Mouse (Mus musculus): ENCODE data around the gene Ebf4. TPM values are rescaled to one million over a fixed set of nuclear protein-coding genes. Genes with fewer than 3 reads are reported as not detected.
"Not testable (repeated sequence)": the region's sequence is repeated elsewhere in the genome, so short reads cannot be mapped to it uniquely, and the experiment has no call there.

Gene Ebf4
- total RNA-seq, 2 experiments from 2014 or later, result 1.5 to 1.9 TPM

DNA sequence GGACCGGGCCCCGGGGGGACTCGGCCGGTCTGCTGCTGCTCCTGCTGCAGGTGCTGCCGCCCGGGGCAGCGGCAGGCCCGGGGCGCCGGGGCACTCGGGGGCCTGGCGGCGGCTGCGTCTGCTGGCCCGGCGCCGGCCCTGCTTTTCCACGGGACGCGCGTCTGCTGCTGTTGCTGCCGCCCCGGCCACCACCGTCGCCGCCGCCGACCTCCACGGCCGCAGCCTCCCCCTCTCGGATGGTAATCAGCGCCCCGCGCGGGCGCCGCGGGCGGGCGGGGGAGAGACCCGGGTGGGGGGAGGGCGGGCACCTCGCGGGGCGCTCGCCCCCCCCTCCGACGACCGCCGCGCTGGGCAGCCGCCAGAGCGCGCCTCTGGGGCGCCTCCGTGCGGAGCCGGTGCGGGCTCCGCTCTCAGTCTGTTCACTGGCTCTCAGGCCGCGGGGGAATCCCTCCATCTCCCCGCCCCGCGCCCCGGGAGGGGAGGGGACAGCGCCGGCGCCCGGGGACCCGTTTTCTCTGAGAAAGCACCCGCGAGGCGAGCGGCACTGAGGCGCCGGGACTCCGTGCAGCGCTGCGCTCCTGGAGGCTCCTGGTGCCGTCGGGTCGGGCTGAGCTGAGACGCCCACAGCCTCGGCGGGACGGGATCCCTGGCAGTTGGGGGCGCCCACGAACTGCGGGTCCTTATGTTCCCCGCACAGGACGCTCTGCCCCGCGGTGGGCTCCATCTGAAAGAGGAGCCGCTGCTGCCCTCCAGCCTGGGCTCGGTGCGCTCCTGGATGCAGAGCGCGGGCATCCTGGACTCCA lies 563 bp downstream of the Ebf4 start:
- DNase-seq, result peak; percentile 48

GRCm38 (mm10) chr2:130296134-130296745 lies 1.3 kb downstream of the Ebf4 start:
- DNase-seq, result no peak

GRCm38 (mm10) chr2:130297580-130297979 lies 2.6 kb downstream of the Ebf4 start:
- DNase-seq, result no peak

GRCm38 (mm10) chr2:130303014-130303413 lies 8.0 kb downstream of the Ebf4 start:
- no peak for DNase-seq

DNA sequence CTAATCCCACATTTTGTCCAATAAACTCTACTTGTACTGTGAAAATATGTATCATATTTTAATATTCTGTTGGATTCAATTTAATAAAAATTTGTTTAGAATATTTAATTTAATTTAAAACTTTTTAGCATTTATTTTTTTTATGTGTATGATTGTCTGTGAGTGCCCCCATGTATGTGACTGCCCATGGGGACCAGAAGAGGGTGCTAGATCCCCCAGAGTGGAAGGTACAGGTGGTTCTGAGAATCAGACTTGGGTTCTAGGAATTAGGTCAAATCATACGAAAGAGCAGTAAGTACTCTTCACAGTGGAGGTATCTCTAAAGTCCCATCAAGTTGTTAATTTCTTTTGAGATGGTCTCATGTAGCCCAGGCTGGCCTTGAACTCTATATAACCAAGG lies 32.1 kb downstream of the Ebf4 start:
- no peak for DNase-seq

- DNase-seq, result no peak
These were observed 34.5 kb downstream of the Ebf4 start for GRCm38 (mm10) chr2:130329502-130329901.

- DNase-seq, result no peak
These were observed 40.1 kb downstream of the Ebf4 start for GRCm38 (mm10) chr2:130335112-130335511.

GRCm38 (mm10) chr2:130340464-130341219 lies 45.7 kb downstream of the Ebf4 start:
- no peak for DNase-seq

- no peak for DNase-seq
These were observed 46.2 kb downstream of the Ebf4 start for GRCm38 (mm10) chr2:130341220-130341580.

- no peak for DNase-seq
These were observed 55.4 kb downstream of the Ebf4 start for GRCm38 (mm10) chr2:130350376-130350775.

DNA sequence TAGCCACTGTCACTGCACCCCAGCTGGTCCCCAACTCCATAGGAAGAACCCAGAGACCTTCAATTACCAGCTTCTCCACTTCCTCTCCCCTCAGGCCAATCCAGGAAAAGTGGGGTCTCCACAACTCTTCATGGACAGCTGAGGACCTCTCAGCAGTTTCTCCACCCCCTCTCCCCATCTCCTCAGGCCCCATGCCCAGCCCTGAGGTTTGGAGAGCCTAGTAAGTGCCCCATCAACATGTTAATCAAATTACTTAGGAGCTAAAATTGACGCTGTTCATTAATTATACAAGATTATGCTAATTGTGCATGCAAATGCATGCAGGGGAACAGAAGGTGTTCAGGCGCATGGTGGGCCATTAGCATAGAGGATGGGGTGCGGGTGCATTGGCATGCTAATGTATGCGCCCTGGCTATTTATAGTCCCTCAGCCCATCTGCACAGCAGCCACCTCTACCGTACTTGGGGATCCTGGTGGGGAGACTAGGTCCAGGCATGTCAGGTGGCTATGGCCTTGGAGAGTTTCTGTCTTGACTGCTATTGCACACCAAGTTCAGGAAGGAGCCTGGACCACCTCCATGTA lies 56.9 kb downstream of the Ebf4 start:
- DNase-seq, result no peak

DNA sequence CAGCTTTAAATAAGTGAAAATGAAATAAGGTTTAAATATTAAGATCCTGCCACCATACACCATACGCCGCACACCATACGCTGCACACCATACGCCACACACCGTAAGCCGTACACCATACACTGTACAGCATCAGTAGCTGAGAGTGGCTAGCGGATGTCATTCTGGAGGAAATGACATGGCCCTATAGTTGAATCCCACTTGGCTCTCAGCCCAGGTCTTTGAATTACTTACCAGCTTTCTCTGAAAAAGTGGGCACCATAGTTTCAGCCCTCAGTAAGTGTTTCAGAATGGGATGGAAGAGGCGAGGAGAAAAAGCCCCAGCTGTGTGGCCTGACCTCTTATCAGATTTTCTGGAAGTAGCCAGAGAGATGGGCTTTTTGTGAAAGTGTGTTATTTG lies 58.4 kb downstream of the Ebf4 start:
- DNase-seq, result no peak

DNA sequence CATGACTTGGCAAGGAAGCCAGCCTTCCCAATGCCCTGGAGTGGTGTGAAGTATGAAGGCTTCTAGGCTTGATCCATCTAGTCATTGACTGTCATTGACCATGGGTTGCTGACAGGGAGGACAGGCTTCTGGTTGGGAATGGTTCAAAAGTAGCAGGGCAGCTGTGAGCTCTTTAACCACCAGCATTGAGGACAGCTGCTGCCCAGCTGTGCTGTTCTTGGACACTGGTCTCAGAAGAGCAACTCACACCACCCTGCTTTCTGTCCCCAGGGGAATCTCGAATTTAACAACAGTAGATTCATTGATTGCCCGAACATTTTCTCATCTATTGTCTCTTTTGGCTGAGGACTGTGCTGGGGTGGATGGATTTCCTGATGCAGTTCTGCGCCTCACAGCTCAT lies 58.9 kb downstream of the Ebf4 start:
- no peak for DNase-seq

DNA sequence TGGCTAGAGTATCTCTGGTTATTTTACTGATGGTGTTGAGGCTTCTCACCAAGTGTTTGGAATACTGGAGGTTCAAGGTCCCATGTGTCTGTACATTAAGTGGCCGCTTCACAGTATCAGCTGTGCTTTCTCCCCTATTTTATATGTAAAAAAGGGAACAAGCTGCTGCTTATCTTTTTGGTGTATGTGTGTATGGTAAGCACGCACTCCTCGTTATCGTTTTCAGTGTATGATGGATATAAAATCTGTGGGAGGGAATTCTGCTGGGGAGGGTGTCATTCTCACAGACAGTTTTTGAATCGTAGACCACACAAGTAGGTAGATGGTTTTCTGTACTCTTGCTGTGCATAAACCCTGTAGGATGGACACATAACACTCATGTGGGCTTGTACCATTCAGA lies 62.6 kb downstream of the Ebf4 start:
- no peak for DNase-seq

DNA sequence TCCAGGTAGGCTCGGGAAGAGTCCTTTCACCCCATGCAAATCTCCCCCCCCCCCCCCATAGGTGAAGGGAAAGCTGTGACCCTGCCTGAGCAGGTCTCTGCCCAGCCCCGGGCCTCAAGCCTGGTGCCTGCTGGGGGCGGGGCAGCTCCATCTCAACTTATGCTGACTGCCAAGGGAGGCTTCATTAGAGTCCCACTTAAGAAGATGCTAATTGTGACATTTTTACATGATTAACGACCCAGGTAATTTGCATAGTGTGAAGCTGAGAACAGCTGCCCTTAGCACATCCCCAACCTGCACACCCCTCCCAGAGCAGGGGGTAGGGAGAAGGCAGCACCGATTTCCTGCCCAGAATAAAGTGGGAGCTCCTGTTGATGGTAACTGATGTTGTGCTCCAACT lies 63.9 kb downstream of the Ebf4 start:
- DNase-seq, result no peak

DNA sequence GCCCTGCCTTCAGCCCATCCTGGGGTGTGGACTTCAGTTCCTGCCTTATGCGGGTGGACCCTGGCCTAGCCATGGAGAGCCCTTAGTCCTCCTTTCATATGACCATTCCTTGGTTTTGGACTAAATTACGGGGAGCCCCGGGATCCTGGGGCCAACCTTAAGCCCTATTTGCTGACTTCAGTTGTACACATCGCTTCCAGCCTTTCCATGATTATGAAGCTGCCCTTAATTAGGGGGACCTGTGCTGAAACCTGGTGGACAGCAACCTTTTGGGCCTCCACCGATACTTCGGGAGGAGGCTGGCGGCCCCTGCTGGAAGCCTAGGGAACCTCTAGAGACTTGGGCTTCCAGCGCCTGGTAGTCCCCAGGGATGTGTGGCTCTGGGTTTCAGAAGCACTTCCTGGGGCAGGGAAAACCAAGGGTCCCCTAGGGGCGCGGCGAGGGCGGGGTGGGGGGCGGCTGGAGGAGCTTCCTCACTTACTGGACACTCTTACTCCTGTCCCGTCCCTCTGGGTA lies 67.6 kb downstream of the Ebf4 start:
- peak; percentile 64 for DNase-seq

DNA sequence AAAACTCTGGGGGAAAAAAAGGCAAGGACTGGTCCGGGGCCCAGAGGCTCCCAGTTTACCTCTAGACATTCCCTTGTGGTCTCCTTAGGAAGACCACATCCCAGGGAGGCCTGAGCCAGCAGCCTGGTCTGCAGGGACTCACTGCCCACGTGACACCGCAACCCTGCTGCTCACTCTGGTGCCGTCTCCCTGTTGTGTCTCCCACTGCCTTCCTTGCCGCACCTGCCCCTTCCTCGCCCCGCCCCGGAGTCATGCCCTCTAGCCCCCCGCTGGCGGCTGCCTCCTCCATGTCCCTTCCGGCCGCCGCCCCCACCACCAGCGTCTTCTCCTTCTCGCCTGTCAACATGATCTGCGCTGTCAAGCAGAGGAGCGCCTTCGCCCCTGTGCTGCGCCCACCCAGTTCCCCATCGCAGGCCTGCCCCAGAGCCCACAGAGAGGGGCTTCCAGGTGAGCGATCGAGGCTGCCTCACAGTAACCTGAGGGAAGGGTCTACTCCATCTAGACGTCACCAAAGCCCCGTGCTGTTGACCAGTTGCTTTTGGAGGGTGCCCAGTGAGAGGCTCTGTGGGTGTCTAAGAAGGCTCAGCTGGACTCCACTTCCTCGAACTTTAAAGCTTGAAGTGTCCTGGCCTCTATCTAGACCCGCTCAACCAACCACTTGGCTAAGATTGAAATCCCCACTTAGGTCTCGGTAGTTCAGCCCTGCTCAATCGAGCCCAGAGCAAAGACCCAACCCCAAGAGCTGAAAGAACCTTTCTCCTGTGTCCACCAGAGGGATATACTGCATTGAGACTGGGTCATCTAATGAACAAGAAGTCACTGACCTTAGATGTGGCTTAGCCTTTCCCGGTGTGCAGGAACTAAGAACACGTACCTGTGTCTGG lies 70.5 kb downstream of the Ebf4 start:
- peak; percentile 13 for DNase-seq

DNA sequence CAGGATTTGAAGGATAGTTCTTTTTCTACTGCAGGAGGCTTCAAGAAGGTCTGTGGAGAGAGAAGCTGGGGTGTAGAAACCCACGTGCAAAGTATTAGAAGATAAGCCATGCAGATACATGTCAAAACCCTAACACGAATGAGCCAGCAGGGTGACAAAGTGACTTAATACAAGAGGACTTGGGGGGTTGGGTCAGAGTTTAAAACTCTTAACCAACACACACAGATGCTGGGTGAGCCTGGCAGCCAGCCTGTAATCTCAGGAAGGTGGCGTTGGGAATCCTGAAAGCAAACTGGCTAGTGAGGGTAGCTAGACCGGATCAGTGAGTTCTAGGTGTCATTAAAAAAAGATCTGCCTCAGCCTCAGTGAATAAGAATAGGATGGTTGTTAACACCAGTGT lies 72.4 kb downstream of the Ebf4 start:
- no peak for DNase-seq

DNA sequence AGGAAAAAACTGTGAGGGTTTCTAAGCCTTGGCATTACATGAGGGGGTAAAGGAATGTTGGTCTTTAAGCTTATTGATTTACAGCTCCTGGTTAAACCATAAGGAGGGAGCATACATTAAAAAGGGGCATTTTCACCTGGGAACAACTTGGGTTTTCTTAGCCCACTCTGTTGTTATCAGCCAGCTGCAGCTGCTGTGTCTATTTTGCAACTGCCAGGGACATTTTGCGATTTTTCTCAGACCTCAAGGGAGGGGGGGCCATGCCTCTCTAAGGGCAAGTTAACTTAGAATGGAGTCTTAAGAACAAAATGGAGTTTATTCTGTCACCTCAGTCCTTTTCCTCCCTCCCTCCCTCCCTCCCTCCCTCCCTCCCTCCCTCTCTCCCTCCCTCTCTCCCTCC lies 78.1 kb downstream of the Ebf4 start:
- DNase-seq, result not testable (repeated sequence)

- DNase-seq, result no peak
These were observed 80.0 kb downstream of the Ebf4 start for GRCm38 (mm10) chr2:130374951-130375350.

GRCm38 (mm10) chr2:130383205-130383604 lies 88.2 kb downstream of the Ebf4 start:
- DNase-seq, result no peak

GRCm38 (mm10) chr2:130383895-130384294 lies 88.9 kb downstream of the Ebf4 start:
- DNase-seq, result no peak
